Mouse (Mus musculus): ENCODE measurements at regions not wholly inside any gene's neighbourhood (a gene's known extent, or its start where the extent isn't known, plus 50 kb on each side); places are given as distances from the start of the nearest gene placed in this dataset.
A peak's percentile ranks its signal among the peaks of the same experiment; 100 is the strongest.

DNA sequence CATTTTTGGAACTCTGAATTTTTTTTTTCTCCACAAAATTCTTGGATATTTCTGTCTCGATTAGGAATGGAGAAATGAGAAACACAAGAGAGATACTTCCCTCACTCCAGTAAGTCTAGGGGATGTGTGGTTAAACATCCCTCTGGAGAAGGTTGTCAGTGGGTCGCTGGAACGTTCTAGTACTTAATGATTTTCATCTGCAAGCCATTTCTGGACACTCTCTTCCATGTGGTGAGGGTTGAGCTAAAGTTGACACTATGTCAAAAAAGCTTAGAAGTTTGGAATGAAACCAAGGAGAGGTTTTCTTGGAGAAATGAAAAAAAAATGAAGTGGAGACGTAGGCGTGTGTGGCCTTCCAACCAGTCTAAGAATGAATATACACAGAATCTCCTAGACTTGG is 268.0 kb downstream of the Hhipl2 start:
- DNase-seq (ENCODE audit: low spot score in 2 of 2): no peak
- intact Hi-C loops (cut with DNase I): no loop called here

DNA sequence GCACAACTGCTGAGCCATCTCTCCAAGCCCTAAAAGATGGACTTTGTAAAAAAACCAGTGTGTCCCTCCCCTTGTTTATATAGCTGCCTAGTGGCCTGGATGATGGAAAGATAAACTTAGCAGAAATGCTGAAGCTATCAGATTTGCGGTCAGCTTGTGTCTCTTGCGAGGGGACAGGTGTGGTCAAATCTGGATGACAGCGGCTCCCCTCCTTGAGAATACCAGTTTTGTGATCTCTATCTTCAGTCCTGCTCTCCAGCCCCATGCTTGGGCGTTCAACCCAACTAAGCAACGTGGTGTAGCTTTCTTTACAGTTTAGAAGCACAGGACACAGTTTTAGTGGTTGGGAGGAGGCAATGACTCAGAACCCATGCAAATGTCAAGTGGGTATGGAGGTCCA is 274.7 kb downstream of the Hhipl2 start:
- intact Hi-C loops (cut with DNase I): no loop called here

DNA sequence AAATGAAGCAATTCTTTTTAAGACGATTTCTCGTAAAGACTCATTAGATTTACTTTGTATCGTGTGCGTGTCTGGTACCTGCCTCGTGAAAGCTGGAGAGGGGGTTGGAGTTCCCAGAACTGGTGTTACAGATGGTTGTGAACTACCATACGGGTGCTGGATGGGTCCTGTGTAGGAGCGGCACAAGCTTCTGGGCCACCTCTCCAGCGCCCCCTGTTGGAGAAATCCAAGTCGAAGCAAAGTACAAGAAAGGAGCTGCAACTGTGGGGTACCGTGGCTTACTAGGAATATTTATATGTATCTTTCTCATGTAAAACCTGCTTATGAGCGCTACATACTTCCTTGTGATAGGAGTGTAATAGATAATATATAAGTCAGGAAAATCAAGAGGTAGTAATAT is 281.3 kb downstream of the Hhipl2 start:
- no peak for DNase-seq (ENCODE audit: low spot score in 2 of 2)
- intact Hi-C loops (cut with DNase I): no loop called here

More for the DNA sequence above, 274.7 kb downstream of the Hhipl2 start:
- DNase-seq (ENCODE audit: low spot score in 2 of 2): no peak

- no peak for DNase-seq (ENCODE audit: low spot score in 2 of 2)
- intact Hi-C loops (cut with DNase I): no loop called here
These were observed 284.9 kb downstream of the Hhipl2 start for GRCm38 (mm10) chr1:183702888-183703287.

GRCm38 (mm10) chr1:183712895-183713294 is 294.9 kb downstream of the Hhipl2 start:
- intact Hi-C loops (cut with DNase I): no loop called here
- no peak for DNase-seq (ENCODE audit: low spot score in 2 of 2)

DNA sequence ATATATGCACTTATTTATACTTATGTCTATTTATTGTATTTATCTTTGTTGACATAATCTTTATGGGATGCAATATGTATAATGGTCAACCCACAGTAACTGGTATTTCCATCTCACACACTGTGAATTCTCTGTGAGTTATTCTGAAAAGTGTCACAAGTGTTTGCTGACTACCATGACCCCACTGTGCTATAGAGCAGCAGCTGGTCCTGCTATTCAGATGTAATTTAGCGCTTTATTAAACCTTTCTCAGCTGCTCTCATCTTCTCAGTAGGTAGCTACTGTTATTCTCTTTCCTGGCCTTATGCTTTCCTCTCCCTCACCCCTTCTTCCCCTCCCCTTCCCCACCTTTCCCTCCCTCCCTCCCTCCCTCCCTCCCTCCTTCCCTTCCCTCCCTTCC is 296.0 kb upstream of the Dusp10 start:
- no peak for DNase-seq (ENCODE audit: low spot score in 2 of 2)
- intact Hi-C loops (cut with DNase I): no loop called here

DNA sequence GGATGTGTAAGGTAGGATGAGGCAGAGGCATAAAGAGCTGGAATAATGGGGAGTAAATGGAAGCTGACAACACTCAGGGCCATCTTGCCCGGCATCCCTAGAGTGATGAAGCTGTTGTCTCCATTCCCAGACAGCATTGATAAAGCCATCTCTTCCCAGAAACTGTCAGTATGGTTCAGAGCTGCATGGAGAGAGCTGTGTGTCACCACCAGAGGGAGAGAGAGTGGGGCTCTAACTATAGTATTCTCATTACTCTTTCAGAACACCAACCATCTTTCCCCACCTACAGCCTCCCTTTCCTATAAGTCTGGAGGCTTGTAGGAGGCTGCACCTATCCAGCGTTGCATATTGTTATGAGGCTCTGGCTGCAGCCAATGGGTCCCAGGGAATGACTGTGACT is 264.0 kb upstream of the Dusp10 start:
- intact Hi-C loops (cut with DNase I): no loop called here
- DNase-seq (ENCODE audit: low spot score in 2 of 2): peak in 1 of 2 experiments; percentile 3

DNA sequence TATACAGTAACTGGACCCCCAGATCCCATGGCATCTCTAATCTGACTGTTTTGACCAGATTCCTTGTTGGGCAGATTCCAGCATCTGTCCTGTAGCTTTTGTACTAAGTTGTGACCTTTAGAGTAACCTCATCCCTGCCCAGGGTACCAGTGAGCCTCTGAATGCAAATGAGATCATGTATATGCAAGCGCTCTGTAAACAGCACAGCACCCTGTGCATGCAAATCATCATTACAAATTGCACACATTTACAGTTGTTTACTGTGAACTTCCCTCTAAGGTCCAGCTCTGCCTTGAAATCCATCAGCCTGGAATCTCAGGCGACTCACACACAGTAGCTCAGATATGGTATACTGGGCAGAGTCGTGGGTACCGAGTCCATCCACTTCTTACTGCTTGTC is 258.6 kb upstream of the Dusp10 start:
- intact Hi-C loops (cut with DNase I): no loop called here

DNA sequence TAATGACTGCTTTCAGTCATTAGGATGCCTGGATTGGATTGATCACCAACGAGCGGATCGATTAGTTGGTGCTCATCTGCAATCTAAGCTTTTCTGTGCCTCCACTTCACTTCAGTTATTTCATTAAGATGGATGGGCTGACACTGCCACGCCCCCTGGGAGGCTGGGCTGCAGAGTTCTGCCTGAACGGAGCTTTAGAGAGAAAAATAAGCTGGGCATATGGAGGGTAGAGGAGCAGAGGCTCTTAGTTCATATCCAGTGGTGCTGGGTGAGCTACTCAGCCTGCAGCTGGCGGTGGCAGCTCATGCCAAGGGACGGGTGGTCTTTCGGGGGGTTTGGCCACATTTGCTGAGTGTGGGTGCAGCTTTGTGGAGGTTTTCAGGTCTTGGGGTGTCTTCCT is 256.4 kb upstream of the Dusp10 start:
- intact Hi-C loops (cut with DNase I): no loop called here
- no peak for DNase-seq (ENCODE audit: low spot score in 2 of 2)

More for the DNA sequence above, 258.6 kb upstream of the Dusp10 start:
- DNase-seq (ENCODE audit: low spot score in 2 of 2): no peak

DNA sequence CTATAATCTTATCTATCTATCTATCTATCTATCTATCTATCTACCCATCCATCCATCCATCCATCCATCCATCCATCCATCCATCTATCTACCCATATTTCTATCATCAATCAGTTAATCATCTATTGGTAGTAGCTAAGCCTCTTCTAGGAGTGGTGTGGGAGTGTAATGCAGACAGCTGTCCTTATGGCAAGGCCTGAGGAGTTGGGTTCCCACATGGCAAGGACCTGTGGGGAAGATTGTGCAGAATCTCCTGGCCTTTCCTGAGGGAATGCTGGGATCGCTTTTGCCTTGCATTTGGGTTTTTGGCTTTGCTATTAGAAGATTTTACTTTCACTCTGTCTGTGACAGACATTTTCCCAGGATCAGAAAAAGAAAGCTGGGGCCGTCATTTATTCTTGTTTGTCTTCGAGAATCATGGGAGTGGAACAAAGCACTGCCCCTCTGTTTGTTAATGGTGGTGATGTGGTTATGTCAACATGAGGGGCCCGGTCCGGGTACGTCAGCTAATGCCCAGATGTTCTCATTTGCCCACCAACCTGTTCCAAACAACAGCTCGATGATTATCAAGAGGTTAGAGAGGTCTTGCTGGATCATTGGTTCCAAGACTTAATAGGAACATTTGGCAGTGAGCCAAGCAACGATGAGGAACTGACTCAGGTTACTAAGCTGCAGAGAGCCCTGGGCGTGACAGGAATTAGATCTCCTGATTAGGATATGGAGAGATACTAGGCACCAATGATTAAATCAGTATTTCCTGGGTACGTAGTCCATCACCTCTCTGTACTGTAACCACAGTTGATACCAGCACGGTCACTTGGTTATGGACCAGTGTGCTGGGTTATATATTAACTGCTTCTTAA is 249.0 kb upstream of the Dusp10 start:
- no peak for DNase-seq (ENCODE audit: low spot score in 2 of 2)
- intact Hi-C loops (cut with DNase I): no loop called here

- intact Hi-C loops (cut with DNase I): no loop called here
- DNase-seq (ENCODE audit: low spot score in 2 of 2): no peak
These were observed 240.3 kb upstream of the Dusp10 start for GRCm38 (mm10) chr1:183772844-183773243.

GRCm38 (mm10) chr1:183780180-183780579 is 232.9 kb upstream of the Dusp10 start:
- intact Hi-C loops (cut with DNase I): no loop called here
- no peak for DNase-seq (ENCODE audit: low spot score in 2 of 2)

DNA sequence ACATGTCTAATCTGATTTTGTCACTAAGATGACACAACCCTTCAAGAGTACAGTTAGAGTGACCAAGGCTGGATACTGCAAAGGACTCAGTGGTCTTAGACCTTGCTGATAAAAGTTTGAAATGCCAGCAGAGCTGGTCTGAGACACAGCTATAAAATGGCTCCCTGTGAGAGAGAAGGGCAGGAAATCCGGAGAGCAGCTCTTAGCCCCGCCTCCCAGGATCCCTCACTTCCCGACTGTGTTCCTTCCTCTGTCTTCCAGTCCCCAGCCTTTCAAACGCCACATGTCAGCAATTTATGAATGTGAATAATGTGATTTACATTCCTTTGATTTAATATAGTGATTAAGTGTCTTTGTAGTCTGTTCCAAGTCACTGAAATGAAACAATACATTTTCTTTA is 232.3 kb upstream of the Dusp10 start:
- intact Hi-C loops (cut with DNase I): no loop called here
- DNase-seq (ENCODE audit: low spot score in 2 of 2): no peak

DNA sequence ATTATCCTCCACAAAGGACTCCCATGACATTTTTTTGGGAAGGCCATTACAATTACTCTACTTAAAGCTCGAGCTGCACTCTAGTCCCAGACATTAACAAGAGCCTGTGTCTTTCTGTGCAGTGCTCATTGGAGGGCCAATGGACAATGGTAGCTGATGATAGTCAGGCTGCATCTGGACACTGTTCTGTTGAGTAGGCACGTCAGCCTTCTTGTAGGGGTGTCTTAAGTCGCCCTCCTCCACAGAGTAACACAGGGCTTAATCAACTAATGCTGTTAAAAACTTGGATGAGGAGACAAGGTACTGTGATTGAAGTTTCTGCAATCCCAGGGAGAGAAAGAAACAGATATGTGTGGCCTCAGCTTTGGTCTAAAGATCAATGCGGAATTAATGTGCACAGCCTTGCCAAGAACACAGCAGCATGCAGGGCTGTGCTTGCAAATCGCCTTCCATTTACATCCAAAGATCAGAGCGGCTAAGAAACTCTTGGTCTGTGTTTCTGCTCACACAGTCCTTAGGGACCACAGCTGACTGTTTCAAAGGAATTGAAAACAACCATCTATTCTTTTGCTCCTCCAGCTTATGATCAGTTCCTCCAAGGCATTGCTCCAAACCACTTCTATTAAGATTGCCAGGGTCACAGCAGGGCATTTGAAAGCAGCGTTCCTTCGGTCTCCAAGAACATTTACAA is 229.5 kb upstream of the Dusp10 start:
- no peak for DNase-seq (ENCODE audit: low spot score in 2 of 2)
- intact Hi-C loops (cut with DNase I): no loop called here

GRCm38 (mm10) chr1:183792230-183792813 is 220.8 kb upstream of the Dusp10 start:
- DNase-seq (ENCODE audit: low spot score in 2 of 2): no peak
- intact Hi-C loops (cut with DNase I): no loop called here

GRCm38 (mm10) chr1:183793324-183793723 is 219.8 kb upstream of the Dusp10 start:
- intact Hi-C loops (cut with DNase I): no loop called here
- DNase-seq (ENCODE audit: low spot score in 2 of 2): no peak

DNA sequence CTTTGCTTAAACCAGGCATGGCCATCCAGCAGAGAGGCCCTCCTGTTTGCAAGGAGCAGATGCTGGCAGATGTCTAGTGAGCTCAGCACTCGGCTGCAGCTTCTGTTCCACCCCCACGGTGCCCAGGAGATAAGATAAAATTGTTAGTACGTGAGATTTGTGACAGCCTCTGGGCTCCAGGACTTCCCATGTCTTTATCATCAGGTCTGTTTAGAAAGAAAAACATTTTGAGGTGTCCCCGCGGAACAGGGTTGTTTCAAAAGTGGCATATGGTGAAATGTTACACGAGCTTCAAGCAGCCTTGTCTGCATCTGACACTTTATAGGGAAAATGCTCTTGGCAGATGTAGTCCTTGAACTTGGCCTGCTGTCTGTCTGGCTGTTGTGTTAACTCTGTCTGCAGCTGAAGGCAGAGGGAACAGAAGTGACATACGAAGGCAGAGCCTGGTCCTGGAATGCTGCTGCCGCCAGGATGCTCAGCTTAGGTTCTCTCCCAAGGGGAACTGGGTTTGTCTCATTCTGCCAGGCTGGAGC is 219.1 kb upstream of the Dusp10 start:
- intact Hi-C loops (cut with DNase I): no loop called here
- DNase-seq (ENCODE audit: low spot score in 2 of 2): peak; percentile 8 to 24

DNA sequence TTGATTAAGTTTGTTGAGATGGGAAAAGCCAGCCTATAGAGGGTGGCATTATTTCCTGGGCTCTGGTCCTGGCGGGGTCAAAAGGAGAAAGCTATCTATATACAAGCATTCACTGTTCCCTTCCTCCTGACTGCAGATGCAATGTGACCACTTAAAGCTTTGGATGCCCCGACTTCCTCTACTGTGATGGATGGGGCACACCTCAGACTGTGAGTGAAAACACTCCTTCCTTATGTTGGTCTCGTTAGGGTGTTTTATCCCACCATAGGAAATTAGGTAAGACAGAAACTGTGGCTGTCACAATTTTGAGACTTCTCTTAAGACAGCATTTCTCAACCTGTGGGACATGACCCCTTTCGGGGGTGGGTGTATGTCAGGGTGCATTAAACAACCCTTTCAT is 210.8 kb upstream of the Dusp10 start:
- intact Hi-C loops (cut with DNase I): no loop called here
- DNase-seq (ENCODE audit: low spot score in 2 of 2): no peak

DNA sequence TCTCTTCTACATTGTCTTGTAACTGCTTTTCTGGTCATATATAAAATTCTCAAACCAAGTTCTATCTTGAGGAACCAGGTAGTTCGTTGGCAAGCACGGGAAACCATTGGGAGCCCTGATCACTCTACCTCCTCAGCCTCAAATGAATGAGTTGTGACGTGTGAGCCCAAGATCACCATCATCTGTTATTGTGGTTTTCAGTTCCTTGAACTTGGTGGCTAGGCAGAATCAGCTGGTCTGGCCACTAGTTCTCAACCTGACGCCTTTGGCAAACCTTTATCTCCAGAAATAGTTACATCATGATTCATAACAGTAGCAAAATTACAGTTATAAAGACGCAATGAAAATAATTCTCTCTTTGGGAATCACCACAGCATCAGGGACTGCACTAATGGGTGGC is 209.7 kb upstream of the Dusp10 start:
- no peak for DNase-seq (ENCODE audit: low spot score in 2 of 2)
- intact Hi-C loops (cut with DNase I): no loop called here

- intact Hi-C loops (cut with DNase I): no loop called here
- DNase-seq (ENCODE audit: low spot score in 2 of 2): no peak
These were observed 209.3 kb upstream of the Dusp10 start for GRCm38 (mm10) chr1:183803826-183804225.

GRCm38 (mm10) chr1:183804295-183804694 is 208.8 kb upstream of the Dusp10 start:
- intact Hi-C loops (cut with DNase I): no loop called here
- DNase-seq (ENCODE audit: low spot score in 2 of 2): no peak

All from left cerebral cortex, postnatal 25 days (tissue).